Mouse (Mus musculus) MEL (cell line): ENCODE measurements around the gene Ccdc144b. TPM values are rescaled to one million over a fixed set of nuclear protein-coding genes. Genes with fewer than 3 reads are reported as not detected.

Experiments used
- DNase-seq: peaks from one replicate; pipeline ENCODE4 v3.0.0; 2011; ENCODE audit warnings: low read depth, low spot score
- H3K27ac ChIP-seq: 2 replicates; pipeline ENCODE4 v1.5.1; 2012; ENCODE audit warnings: low read depth, mild to moderate bottlenecking, control low read depth, low read length, moderate library complexity; ENCODE audit not compliant: control insufficient read depth
- H3K27me3 ChIP-seq, 2 experiments: fragments of 150-350 bp in 1 of 2; sonication (generic) in 1 of 2; 2 replicates each; pipeline ENCODE4 v1.6.1; 2012; ENCODE audit warnings: low read length in 2 of 2, mild to moderate bottlenecking in 2 of 2, improper control_type of control experiment in 1 of 2, moderate library complexity in 1 of 2; ENCODE audit not compliant: insufficient read depth in 2 of 2, control insufficient read depth in 1 of 2
- H3K36me3 ChIP-seq, 2 experiments: 2 replicates each; pipeline ENCODE4 v1.6.1; 2012 to 2014; ENCODE audit warnings: low read length in 2 of 2, improper control_type of control experiment in 1 of 2, inconsistent platforms in 1 of 2, mild to moderate bottlenecking in 1 of 2; ENCODE audit not compliant: insufficient read depth in 2 of 2, control insufficient read depth in 1 of 2
- H3K4me1 ChIP-seq, 2 experiments: fragments of 150-350 bp in 1 of 2; sonication (generic) in 1 of 2; 2 replicates each; pipeline ENCODE4 v1.6.1; 2012; ENCODE audit warnings: low read length in 2 of 2, improper control_type of control experiment in 1 of 2, mild to moderate bottlenecking in 1 of 2; ENCODE audit not compliant: insufficient read depth in 2 of 2, control insufficient read depth in 1 of 2
- H3K4me3 ChIP-seq, 2 experiments: fragments of 150-350 bp in 1 of 2; sonication (generic) in 1 of 2; 2 replicates each; pipeline ENCODE4 v1.5.1; 2012; ENCODE audit warnings: low read depth in 2 of 2, low read length in 2 of 2, mild to moderate bottlenecking in 2 of 2, moderate library complexity in 2 of 2, control low read depth in 1 of 2, improper control_type of control experiment in 1 of 2; ENCODE audit not compliant: control insufficient read depth in 1 of 2, insufficient read depth in 1 of 2
- H3K79me2 ChIP-seq: 2 replicates; pipeline ENCODE4 v1.6.1; 2012; ENCODE audit warnings: mild to moderate bottlenecking, low read length, moderate library complexity; ENCODE audit not compliant: control insufficient read depth, poor library complexity, insufficient read depth
- H3K9ac ChIP-seq: 2 replicates; pipeline ENCODE4 v1.6.1; 2012; ENCODE audit warnings: low read depth, mild to moderate bottlenecking, control low read depth, low read length, moderate library complexity; ENCODE audit not compliant: control insufficient read depth, poor library complexity, severe bottlenecking
- H3K9me3 ChIP-seq: fragments of 150-350 bp; sonication (generic); replicated peaks from 2 replicates; pipeline ENCODE4 v1.6.1; 2012; ENCODE audit warnings: mild to moderate bottlenecking, low read length, improper control_type of control experiment, moderate library complexity; ENCODE audit not compliant: insufficient read depth
- BHLHE40 ChIP-seq: IDR thresholded peaks from 2 replicates; pipeline ENCODE4 v1.6.1; 2012; ENCODE audit warnings: low read depth, mild to moderate bottlenecking, inconsistent platforms, low read length, improper control_type of control experiment, borderline replicate concordance
- CHD1 ChIP-seq: IDR thresholded peaks from 2 replicates; pipeline ENCODE4 v1.6.1; 2012; ENCODE audit warnings: low read depth, mild to moderate bottlenecking, inconsistent platforms, low read length, improper control_type of control experiment
- CTCF ChIP-seq, 3 experiments: IDR thresholded peaks in 2 of 3; conservative IDR thresholded peaks in 1 of 3; 2 replicates each; pipeline ENCODE4 v1.5.1; 2011 to 2012; ENCODE audit warnings: low read length in 3 of 3, low read depth in 2 of 3, mild to moderate bottlenecking in 2 of 3, improper control_type of control experiment in 1 of 3, inconsistent platforms in 1 of 3, mixed read lengths in 1 of 3, moderate library complexity in 1 of 3; ENCODE audit not compliant: control insufficient read depth in 1 of 3, insufficient read depth in 1 of 3, poor library complexity in 1 of 3, severe bottlenecking in 1 of 3
- E2F4 ChIP-seq: IDR thresholded peaks from 2 replicates; pipeline ENCODE4 v1.6.1; 2011; ENCODE audit warnings: low read depth, low read length, improper control_type of control experiment, borderline replicate concordance
- ELF1 ChIP-seq: IDR thresholded peaks from 2 replicates; pipeline ENCODE4 v1.6.1; 2014; ENCODE audit warnings: low read depth, mild to moderate bottlenecking, inconsistent platforms, low read length, improper control_type of control experiment, moderate library complexity
- EP300 ChIP-seq, 2 experiments: IDR thresholded peaks; 2 replicates each; pipeline ENCODE4 v1.6.1; 2011; ENCODE audit warnings: improper control_type of control experiment in 2 of 2, low read length in 2 of 2, low read depth in 1 of 2, mild to moderate bottlenecking in 1 of 2
- ETS1 ChIP-seq: IDR thresholded peaks from 2 replicates; pipeline ENCODE4 v1.6.1; 2012; ENCODE audit warnings: low read depth, mild to moderate bottlenecking, inconsistent platforms, low read length, improper control_type of control experiment, moderate library complexity
- GATA1 ChIP-seq: IDR thresholded peaks from 2 replicates; pipeline ENCODE4 v1.6.1; 2011; ENCODE audit warnings: low read depth, low read length, improper control_type of control experiment
- HCFC1 ChIP-seq: IDR thresholded peaks from 2 replicates; pipeline ENCODE4 v1.6.1; 2012; ENCODE audit warnings: low read depth, mild to moderate bottlenecking, inconsistent platforms, low read length, improper control_type of control experiment, moderate library complexity
- KAT2A ChIP-seq: conservative IDR thresholded peaks from 2 replicates; pipeline ENCODE4 v1.6.1; 2012; ENCODE audit warnings: low read depth, low read length, improper control_type of control experiment, inconsistent platforms
- MAFK ChIP-seq: IDR thresholded peaks from 2 replicates; pipeline ENCODE4 v1.6.1; 2011; ENCODE audit warnings: low read depth, mild to moderate bottlenecking, low read length, improper control_type of control experiment, borderline replicate concordance
- MAX ChIP-seq: IDR thresholded peaks from 2 replicates; pipeline ENCODE4 v1.6.1; 2011; ENCODE audit warnings: low read length, improper control_type of control experiment
- MAZ ChIP-seq: IDR thresholded peaks from 2 replicates; pipeline ENCODE4 v1.6.1; 2012; ENCODE audit warnings: low read depth, mild to moderate bottlenecking, inconsistent platforms, low read length, improper control_type of control experiment
- MYB ChIP-seq: IDR thresholded peaks from 2 replicates; pipeline ENCODE4 v1.6.1; 2011; ENCODE audit warnings: mild to moderate bottlenecking, low read depth, low read length, improper control_type of control experiment
- MYC ChIP-seq: IDR thresholded peaks from 2 replicates; pipeline ENCODE4 v1.6.1; 2011; ENCODE audit warnings: low read depth, mild to moderate bottlenecking, low read length, improper control_type of control experiment, moderate library complexity
- POLR2A ChIP-seq, 2 experiments: IDR thresholded peaks; 2 replicates each; pipeline ENCODE4 v1.6.1; 2011 to 2012; ENCODE audit warnings: low read length in 2 of 2, mild to moderate bottlenecking in 2 of 2, control low read depth in 1 of 2, improper control_type of control experiment in 1 of 2, low read depth in 1 of 2, moderate library complexity in 1 of 2; ENCODE audit not compliant: control insufficient read depth in 1 of 2, insufficient read depth in 1 of 2, poor library complexity in 1 of 2
- POLR2AphosphoS2 ChIP-seq: IDR thresholded peaks from 2 replicates; pipeline ENCODE4 v1.6.1; 2011; ENCODE audit warnings: low read length, improper control_type of control experiment
- POLR2AphosphoS5 ChIP-seq: IDR thresholded peaks from 2 replicates; pipeline ENCODE4 v1.6.1; 2012; ENCODE audit warnings: low read depth, borderline replicate concordance, mild to moderate bottlenecking, inconsistent platforms, low read length, moderate library complexity, mixed read lengths
- RAD21 ChIP-seq: IDR thresholded peaks from 2 replicates; pipeline ENCODE4 v1.6.1; 2011; ENCODE audit warnings: mild to moderate bottlenecking, low read depth, low read length, improper control_type of control experiment
- RCOR1 ChIP-seq: IDR thresholded peaks from 2 replicates; pipeline ENCODE4 v1.6.1; 2012; ENCODE audit warnings: low read depth, mild to moderate bottlenecking, inconsistent platforms, low read length, improper control_type of control experiment
- SMC3 ChIP-seq: IDR thresholded peaks from 2 replicates; pipeline ENCODE4 v1.6.1; 2011; ENCODE audit warnings: low read depth, low read length, improper control_type of control experiment
- TCF12 ChIP-seq: IDR thresholded peaks from 2 replicates; pipeline ENCODE4 v1.6.1; 2014; ENCODE audit warnings: low read depth, mild to moderate bottlenecking, inconsistent platforms, low read length, improper control_type of control experiment, moderate library complexity
- USF1 ChIP-seq: IDR thresholded peaks from 2 replicates; pipeline ENCODE4 v1.6.1; 2014; ENCODE audit warnings: low read depth, mild to moderate bottlenecking, inconsistent platforms, low read length, improper control_type of control experiment, moderate library complexity
- USF2 ChIP-seq, 2 experiments: IDR thresholded peaks; 2 replicates each; pipeline ENCODE4 v1.6.1; 2011 to 2012; ENCODE audit warnings: improper control_type of control experiment in 2 of 2, low read length in 2 of 2, borderline replicate concordance in 1 of 2, inconsistent platforms in 1 of 2, low read depth in 1 of 2, mild to moderate bottlenecking in 1 of 2; ENCODE audit not compliant: insufficient read depth in 1 of 2
- ZC3H11A ChIP-seq: IDR thresholded peaks from 2 replicates; pipeline ENCODE4 v1.6.1; 2012; ENCODE audit warnings: low read depth, mild to moderate bottlenecking, inconsistent platforms, low read length, improper control_type of control experiment
- ZNF384 ChIP-seq: IDR thresholded peaks from 2 replicates; pipeline ENCODE4 v1.6.1; 2012; ENCODE audit warnings: low read depth, mild to moderate bottlenecking, inconsistent platforms, low read length, improper control_type of control experiment
- polyA plus RNA-seq, 2 experiments: library from polyadenylated mRNA; stranded (reverse) in 1 of 2; unstranded in 1 of 2; fragments of >175 nt in 1 of 2; fragments of >200 nt in 1 of 2; gene quantifications; 2 replicates each; pipeline versions ENCODE4 v1.2.1 to v1.2.4; 2012; ENCODE audit warnings: low replicate concordance in 2 of 2, low read depth in 1 of 2; ENCODE audit not compliant: insufficient read length in 2 of 2, insufficient read depth in 1 of 2, missing spikeins in 1 of 2
- total RNA-seq: library from RNA; depleted of rRNA; stranded (reverse); fragments of 300-350 nt; gene quantifications from 2 replicates; pipeline ENCODE4 v1.2.3, GENCODE M21; 2012

The Ccdc144b gene
- total and polyA plus RNA-seq, 3 experiments, result not detected

DNA sequence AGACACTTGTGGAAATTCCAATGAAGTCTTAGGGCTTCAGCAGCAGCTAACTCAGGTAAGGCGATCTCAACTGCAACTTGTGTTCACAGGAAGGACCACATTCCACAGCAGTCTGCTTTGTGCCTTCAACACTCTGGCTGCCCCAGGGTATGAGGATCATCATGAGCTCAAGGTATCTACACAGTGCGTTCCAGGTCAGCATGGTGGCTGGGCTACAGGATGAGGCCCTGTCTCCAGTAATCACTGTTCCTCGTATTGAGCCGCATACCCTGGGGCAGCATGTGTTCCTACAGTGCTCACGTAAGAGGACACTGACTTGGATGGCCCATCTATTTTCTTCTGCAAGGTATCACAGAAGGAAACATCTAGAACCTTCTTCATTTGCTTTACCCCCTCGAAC is 65.3 kb downstream of the Ccdc144b start:
- no peak overlapping the region for H3K4me3 ChIP-seq
- H3K27me3 ChIP-seq, result no peaks in the 10 kb centered on the region
- no peaks in the 10 kb centered on the region for H3K9me3 ChIP-seq
- no peaks in the 10 kb centered on the region for H3K4me1 ChIP-seq
- no peak overlapping the region for H3K9ac ChIP-seq
- H3K27ac ChIP-seq, result no peak overlapping the region
- no peak for DNase-seq
- H3K79me2 ChIP-seq, result no peaks in the 10 kb centered on the region
- no peaks in the 10 kb centered on the region; a peak in 1 of 4 replicates for H3K36me3 ChIP-seq
- TF ChIP-seq ZNF384 (no peak), MYB (no peak), GATA1 (no peak), EP300 (IDR thresholded peaks at IDR 0.05; ENCODE audit: low read depth in 1 of 2, low read length in 2 of 2) (no peak), CHD1 (no peak), HCFC1 (no peak), RCOR1 (no peak), MAZ (no peak), ZC3H11A (no peak), MAFK (no peak), MAX (no peak), USF1 (no peak), KAT2A (no peak), ETS1 (no peak), USF2 (IDR thresholded peaks at IDR 0.05; ENCODE audit: borderline replicate concordance in 1 of 2, insufficient read depth in 1 of 2, low read depth in 1 of 2, low read length in 2 of 2) (no peak), ELF1 (no peak), SMC3 (no peak), E2F4 (no peak)
- TF ChIP-seq, all 39 proteins: peak for 0

DNA sequence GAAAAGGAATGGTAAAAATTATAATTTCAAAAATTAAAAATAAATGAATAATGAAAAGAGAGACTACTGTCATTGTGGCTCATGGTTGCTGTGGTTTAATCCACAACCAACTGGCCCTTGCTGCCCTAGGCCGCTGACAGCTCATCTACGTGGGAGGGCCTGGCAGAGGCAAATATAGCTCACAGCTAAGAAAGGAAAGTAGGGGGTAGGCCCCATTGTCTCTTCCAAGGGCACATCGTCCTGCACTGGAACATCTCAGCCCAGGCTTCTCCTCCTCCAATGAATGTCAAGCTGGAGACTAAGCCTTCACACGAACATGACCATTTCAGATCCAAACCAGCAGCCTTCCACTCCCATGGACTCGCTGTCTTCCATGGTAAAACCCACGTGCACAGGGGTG is 67.1 kb downstream of the Ccdc144b start:
- Histone ChIP-seq H3K9me3 (no peaks in the 10 kb centered on the region), H3K9ac (no peak overlapping the region), H3K4me3 (no peak overlapping the region), H3K4me1 (no peaks in the 10 kb centered on the region), H3K27ac (no peak overlapping the region), H3K27me3 (no peaks in the 10 kb centered on the region), H3K79me2 (no peaks in the 10 kb centered on the region), H3K36me3 (no peaks in the 10 kb centered on the region; a peak in 1 of 4 replicates)
- TF ChIP-seq POLR2AphosphoS2, result no peak
- TF ChIP-seq MAX, result no peak
- TF ChIP-seq E2F4, result no peak
- no peak for TF ChIP-seq MYC
- no peak for TF ChIP-seq USF1
- TF ChIP-seq RAD21, result no peak
- no peak for TF ChIP-seq TCF12
- TF ChIP-seq CTCF (IDR thresholded peaks at IDR 0.05 in 2 of 3, conservative IDR thresholded peaks at IDR 0.05 in 1 of 3; ENCODE audit: control insufficient read depth in 1 of 3, insufficient read depth in 1 of 3, low read depth in 2 of 3, low read length in 3 of 3, poor library complexity in 1 of 3, severe bottlenecking in 1 of 3), result no peak
- no peak for TF ChIP-seq BHLHE40
- TF ChIP-seq POLR2A (IDR thresholded peaks at IDR 0.05; ENCODE audit: control insufficient read depth in 1 of 2, insufficient read depth in 1 of 2, low read depth in 1 of 2, low read length in 2 of 2, poor library complexity in 1 of 2), result no peak
- TF ChIP-seq POLR2AphosphoS5, result no peak
- DNase-seq, result no peak
